Mouse (Mus musculus) embryonic facial prominence, embryonic 12.5 days (tissue): Measurements from ENCODE around the gene Trim45. TPM values are rescaled to one million over a fixed set of nuclear protein-coding genes. Genes with fewer than 3 reads are reported as not detected.

Source experiments
- ATAC-seq: fragments of 200-750 bp; cut with Nextera tagmentation; 2 replicates; pipeline ENCODE4 v1.8.0; 2017; ENCODE audit not compliant: insufficient number of reproducible peaks, insufficient read depth, low FRiP score, low TSS enrichment
- H3K27ac ChIP-seq: fragments of 300-500 bp; sonication (generic); 2 replicates; pipeline ENCODE4 v1.5.1; 2016; ENCODE audit warnings: mild to moderate bottlenecking
- H3K27me3 ChIP-seq: fragments of 300-500 bp; sonication (generic); 2 replicates; pipeline ENCODE4 v1.6.1; 2016; ENCODE audit warnings: mild to moderate bottlenecking, moderate library complexity
- H3K36me3 ChIP-seq: fragments of 300-500 bp; sonication (generic); 2 replicates; pipeline ENCODE4 v1.6.1; 2016; ENCODE audit warnings: mild to moderate bottlenecking
- H3K4me1 ChIP-seq: fragments of 300-500 bp; sonication (generic); 2 replicates; pipeline ENCODE4 v1.6.1; 2016
- H3K4me2 ChIP-seq: fragments of 300-500 bp; sonication (generic); replicated peaks from 2 replicates; pipeline ENCODE4 v1.6.1; 2016; ENCODE audit warnings: mild to moderate bottlenecking, moderate library complexity
- H3K4me3 ChIP-seq: fragments of 300-500 bp; sonication (generic); 2 replicates; pipeline ENCODE4 v1.5.1; 2016; ENCODE audit warnings: mild to moderate bottlenecking
- H3K9ac ChIP-seq: fragments of 300-500 bp; sonication (generic); 2 replicates; pipeline ENCODE4 v1.6.1; 2016; ENCODE audit warnings: mild to moderate bottlenecking, moderate library complexity
- H3K9me3 ChIP-seq: fragments of 300-500 bp; sonication (generic); 2 replicates; pipeline ENCODE4 v1.6.1; 2016; ENCODE audit warnings: mild to moderate bottlenecking, moderate library complexity
- WGBS: fragments of 180-500 bp; shearing (Covaris S2); methylation state at CpG from one replicate; pipeline ENCODE4 v1.1.7; 2016; 5-methylcytosine and 5-hydroxymethylcytosine counted together
- polyA plus RNA-seq: library from polyadenylated mRNA; unstranded; fragments of >200 nt; fragmentation: Nextera tagmentation; extraction: Ambion mirVana; gene quantifications from 2 replicates; pipeline ENCODE4 v1.2.1, GENCODE M21; 2016

Trim45 gene
- polyA plus RNA-seq, 1 experiment from 2014 or later, result 7.8 TPM

DNA sequence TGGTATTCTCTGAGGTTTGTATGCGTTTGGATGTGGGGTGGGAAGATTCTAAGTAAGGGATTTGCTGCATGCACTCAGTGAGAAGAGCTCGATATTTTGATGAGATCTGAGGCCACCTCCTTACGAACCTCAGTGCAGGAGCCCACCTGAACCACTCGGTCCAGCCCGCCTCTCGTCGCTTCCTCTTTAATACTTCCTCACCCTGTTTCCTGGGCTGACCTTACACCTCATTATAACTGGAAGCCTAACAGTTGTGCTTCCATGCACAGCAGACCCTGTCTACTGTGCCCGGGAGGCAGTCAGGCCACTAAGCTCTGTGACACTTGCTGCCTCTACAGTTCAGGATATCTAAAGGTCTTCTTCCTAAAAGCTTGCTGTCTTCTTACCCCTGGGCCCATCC lies 57.3 kb downstream of the Trim45 start:
- H3K9ac ChIP-seq, result no peak overlapping the region
- ATAC-seq, result no peak
- no peaks in the 10 kb centered on the region for H3K27me3 ChIP-seq
- no peak overlapping the region for H3K4me2 ChIP-seq
- no peaks in the 10 kb centered on the region for H3K4me1 ChIP-seq
- H3K36me3 ChIP-seq, result no peaks in the 10 kb centered on the region
- no peak overlapping the region for H3K27ac ChIP-seq
- WGBS, result 84% methylated on average over 8 of the region's 8 CpGs
- H3K9me3 ChIP-seq, result no peaks in the 10 kb centered on the region
- H3K4me3 ChIP-seq, result no peak overlapping the region

Other genes with a start within 250 kb of the Trim45 start
- 83.0 and 94.5 TPM in 2 replicates for gene Man1a2, start 236.7 kb upstream of the Trim45 start, polyA plus RNA-seq
- 0.11 TPM in 1 of 2 replicates, not detected in the other for gene Vtcn1, start 96.7 kb upstream of the Trim45 start, polyA plus RNA-seq
- gene Ttf2, start 47.5 kb downstream of the Trim45 start, polyA plus RNA-seq, result 20.8 and 20.9 TPM in 2 replicates
- gene Cd101, start 107.4 kb downstream of the Trim45 start, polyA plus RNA-seq, result 0.06 and 0.13 TPM in 2 replicates
- gene Ptgfrn, start 188.1 kb downstream of the Trim45 start, polyA plus RNA-seq, result 5.4 and 6.3 TPM in 2 replicates